Mouse (Mus musculus) macrophage (primary cell): Measurements from ENCODE around the gene Mgat5b. TPM values are rescaled to one million over a fixed set of nuclear protein-coding genes. Genes with fewer than 3 reads are reported as not detected.

Experiments
- H3K27ac ChIP-seq: fragments of 350-480 bp; formaldehyde crosslinking; 2 replicates; pipeline ENCODE4 v1.9.0; 2021
- H3K36me3 ChIP-seq: fragments of 350-480 bp; formaldehyde crosslinking; 2 replicates; pipeline ENCODE4 v1.9.0; 2021; ENCODE audit errors: inconsistent target
- H3K4me3 ChIP-seq: fragments of 350-480 bp; formaldehyde crosslinking; 2 replicates; pipeline ENCODE4 v1.9.0; 2021; ENCODE audit errors: inconsistent target
- H3K79me2 ChIP-seq: fragments of 350-480 bp; formaldehyde crosslinking; 2 replicates; pipeline ENCODE4 v1.9.0; 2021; ENCODE audit errors: inconsistent target
- WGBS: methylation state at CpG from one replicate; pipeline ENCODE4 v1.1.7; 2026; ENCODE audit warnings: inconsistent platforms; ENCODE audit not compliant: missing documents; 5-methylcytosine and 5-hydroxymethylcytosine counted together
- polyA plus RNA-seq: library from polyadenylated mRNA; stranded (reverse); fragments of 250-400 nt; gene quantifications from 3 replicates; pipeline ENCODE4 v1.2.4, GENCODE M21; 2018; ENCODE audit warnings: inconsistent platforms

Gene Mgat5b
- polyA plus RNA-seq, 1 experiment from 2014 or later, result not detected

- Histone ChIP-seq H3K4me3 (no peak overlapping the region), H3K79me2 (no peaks in the 10 kb centered on the region), H3K27ac (no peak overlapping the region), H3K36me3 (no peaks in the 10 kb centered on the region)
- WGBS, result 25% methylated on average over 20 of the region's 20 CpGs
These were observed 21.6 kb downstream of the Mgat5b start for GRCm38 (mm10) chr11:116940088-116940855.

GRCm38 (mm10) chr11:116944346-116944745 lies 25.7 kb downstream of the Mgat5b start:
- H3K36me3 ChIP-seq, result no peaks in the 10 kb centered on the region
- H3K4me3 ChIP-seq, result no peak overlapping the region
- H3K79me2 ChIP-seq, result no peaks in the 10 kb centered on the region
- no peak overlapping the region for H3K27ac ChIP-seq
- WGBS, result 79% methylated on average over 4 of the region's 4 CpGs

DNA sequence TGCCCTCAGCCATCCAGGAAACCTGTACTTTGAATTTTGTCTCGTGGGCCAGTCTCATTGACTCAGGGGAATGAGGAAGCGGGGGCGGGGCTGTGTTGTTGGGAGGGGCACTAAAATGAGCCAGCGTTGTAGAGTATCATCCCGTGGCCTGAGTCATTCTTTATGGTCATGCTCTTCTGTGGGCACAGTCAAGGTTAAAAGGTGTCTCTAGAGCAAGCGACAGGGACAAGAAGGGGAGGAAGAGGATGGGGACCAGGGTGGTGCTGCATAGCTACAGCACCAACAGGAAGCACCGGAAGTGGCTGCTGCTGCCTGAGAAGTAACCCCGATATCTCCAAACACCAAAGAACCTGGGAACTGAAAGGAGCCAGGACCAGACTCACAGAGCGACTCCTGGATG lies 31.2 kb downstream of the Mgat5b start:
- Histone ChIP-seq H3K4me3 (no peak overlapping the region), H3K79me2 (no peaks in the 10 kb centered on the region), H3K36me3 (no peaks in the 10 kb centered on the region), H3K27ac (no peak overlapping the region)
- 5% methylated on average over 8 of the region's 9 CpGs for WGBS

DNA sequence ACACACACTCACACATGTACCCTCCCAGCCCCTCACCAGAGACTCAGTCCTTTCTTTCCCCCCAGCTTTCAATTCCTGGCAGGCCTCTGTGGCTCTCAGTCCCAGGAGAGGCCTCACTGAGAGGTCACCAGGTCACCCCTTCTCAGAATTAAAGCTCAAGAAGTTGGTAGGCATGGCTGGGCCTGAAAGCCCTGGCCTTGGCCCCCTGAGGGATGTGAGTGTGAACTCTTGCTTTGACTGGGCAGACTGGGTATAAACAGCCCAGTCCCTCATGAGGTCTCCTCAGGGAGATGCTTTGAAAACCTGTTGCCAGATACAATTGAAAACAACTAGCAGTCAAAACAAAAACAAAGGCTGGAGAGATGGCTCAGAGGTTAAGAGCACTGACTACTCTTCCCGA lies 32.8 kb downstream of the Mgat5b start:
- Histone ChIP-seq H3K27ac (no peak overlapping the region), H3K79me2 (no peaks in the 10 kb centered on the region), H3K36me3 (no peaks in the 10 kb centered on the region), H3K4me3 (no peak overlapping the region)
- WGBS, result 100% methylated on average over 1 of the region's 1 CpGs

DNA sequence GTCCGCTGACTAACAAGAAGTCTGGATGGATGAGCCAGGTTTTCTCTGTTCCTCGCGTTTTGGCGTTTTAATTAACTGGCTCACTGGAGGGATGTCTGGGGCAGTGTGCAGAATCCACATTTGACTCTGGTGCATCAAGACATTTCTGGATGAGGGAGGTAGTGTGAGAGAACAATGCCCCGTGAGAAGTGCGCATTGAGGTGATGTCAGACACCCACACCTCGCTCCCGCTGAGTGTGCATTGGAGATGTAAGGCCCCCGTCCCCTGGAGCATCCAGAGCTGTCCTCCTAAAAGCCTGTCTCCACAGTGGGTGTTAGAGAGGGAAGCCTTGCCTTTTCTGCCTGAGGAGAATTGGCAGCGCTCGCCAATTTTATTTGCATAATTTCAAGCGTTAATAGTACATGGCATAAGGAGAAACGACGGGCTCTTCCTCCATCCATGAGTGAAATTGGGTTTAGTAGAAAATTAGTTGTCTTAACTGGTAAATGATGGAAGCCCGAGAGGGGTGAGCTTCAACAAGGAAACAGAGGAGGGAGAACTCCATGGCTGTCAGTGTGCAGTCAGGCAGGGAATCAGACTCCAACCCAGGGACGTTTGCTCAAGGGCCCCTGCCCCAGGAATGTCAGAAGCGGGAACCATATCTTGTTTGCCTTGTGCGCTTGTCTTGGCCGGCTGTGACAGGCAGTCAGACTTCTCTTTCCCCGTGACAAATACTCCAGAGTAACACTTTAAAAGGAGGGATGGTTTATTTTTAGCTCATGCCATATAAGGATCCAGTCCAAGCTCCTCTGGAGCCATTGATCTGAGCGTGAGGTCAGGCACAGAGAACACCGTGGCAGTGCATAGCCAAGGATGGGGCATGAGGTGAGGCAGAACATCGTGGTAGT lies 35.8 kb downstream of the Mgat5b start:
- no peak overlapping the region for H3K27ac ChIP-seq
- no peaks in the 10 kb centered on the region for H3K79me2 ChIP-seq
- no peak overlapping the region for H3K4me3 ChIP-seq
- no peaks in the 10 kb centered on the region for H3K36me3 ChIP-seq
- 84% methylated on average over 23 of the region's 23 CpGs for WGBS

DNA sequence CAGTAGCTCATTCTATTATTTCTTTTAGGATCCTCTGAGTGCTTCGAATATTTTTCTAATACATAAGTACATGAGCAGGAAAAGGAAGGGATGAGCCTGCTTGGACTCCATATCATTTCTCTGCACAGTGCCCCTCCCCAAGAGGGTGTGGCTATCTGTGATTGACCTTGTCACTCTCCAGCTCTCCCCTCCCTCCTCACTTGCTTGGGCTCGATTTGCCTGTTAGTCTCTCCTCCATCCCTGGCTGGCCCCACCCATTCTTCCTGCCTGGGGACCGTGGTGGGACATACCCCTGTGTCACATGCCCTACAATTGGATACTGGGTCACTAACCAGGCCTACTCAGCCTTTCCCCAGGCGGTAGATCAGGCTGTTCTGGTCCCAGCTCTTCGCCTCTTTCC lies 39.9 kb downstream of the Mgat5b start:
- WGBS, result 54% methylated on average over 5 of the region's 5 CpGs
- H3K36me3 ChIP-seq, result no peaks in the 10 kb centered on the region

DNA sequence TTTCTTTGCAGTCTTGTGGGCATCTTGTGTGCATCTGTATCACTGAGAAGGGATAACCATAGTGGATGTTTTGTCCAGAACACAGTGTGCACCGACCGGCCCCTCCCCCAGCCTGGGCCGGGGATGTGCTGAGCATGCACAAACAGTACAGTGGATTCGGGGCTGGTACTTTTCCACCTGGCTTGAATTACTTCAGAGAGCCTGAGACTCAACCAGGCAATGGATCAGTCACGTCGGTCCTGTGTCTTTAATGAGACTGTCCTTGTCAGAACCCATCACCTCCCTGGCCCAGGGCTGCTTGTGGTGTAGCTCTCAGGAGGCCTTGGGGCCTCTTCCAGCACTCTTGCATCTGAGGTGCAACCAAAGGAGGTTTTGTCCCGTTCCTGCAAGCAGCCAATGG lies 46.4 kb downstream of the Mgat5b start:
- Histone ChIP-seq H3K36me3 (no peaks in the 10 kb centered on the region), H3K27ac (no peak overlapping the region), H3K79me2 (no peaks in the 10 kb centered on the region), H3K4me3 (no peak overlapping the region)
- 90% methylated on average over 6 of the region's 7 CpGs for WGBS

More for the DNA sequence above, 39.9 kb downstream of the Mgat5b start:
- no peaks in the 10 kb centered on the region for H3K79me2 ChIP-seq
- H3K27ac ChIP-seq, result no peak overlapping the region
- no peak overlapping the region for H3K4me3 ChIP-seq

DNA sequence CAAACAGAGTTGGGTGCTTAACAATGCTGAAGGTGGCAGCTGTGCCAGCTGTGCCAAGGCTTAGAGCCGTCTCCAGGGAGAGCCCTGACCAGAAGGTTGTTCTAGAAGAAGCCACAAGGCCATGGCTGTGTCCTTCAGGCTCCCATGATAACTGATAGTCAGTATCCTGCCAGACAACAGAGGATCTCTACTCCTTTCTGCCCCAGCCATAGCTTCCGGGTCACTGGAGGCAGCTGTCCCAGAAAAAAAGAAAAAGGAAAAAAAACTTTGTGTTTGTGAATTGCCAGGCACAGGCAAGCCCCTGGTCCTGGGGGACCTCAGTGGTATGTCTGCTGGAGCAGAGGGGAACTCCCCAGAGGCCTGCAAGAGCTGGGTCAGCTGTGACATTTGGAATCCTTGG lies 47.3 kb downstream of the Mgat5b start:
- H3K4me3 ChIP-seq, result no peak overlapping the region
- H3K79me2 ChIP-seq, result no peaks in the 10 kb centered on the region
- WGBS, result 86% methylated on average over 2 of the region's 2 CpGs
- no peak overlapping the region for H3K27ac ChIP-seq
- H3K36me3 ChIP-seq, result no peaks in the 10 kb centered on the region

GRCm38 (mm10) chr11:116968586-116968985 lies 49.9 kb downstream of the Mgat5b start:
- no peak overlapping the region for H3K4me3 ChIP-seq
- no peak overlapping the region for H3K27ac ChIP-seq
- no peaks in the 10 kb centered on the region for H3K79me2 ChIP-seq
- 69% methylated on average over 9 of the region's 9 CpGs for WGBS
- no peaks in the 10 kb centered on the region for H3K36me3 ChIP-seq

DNA sequence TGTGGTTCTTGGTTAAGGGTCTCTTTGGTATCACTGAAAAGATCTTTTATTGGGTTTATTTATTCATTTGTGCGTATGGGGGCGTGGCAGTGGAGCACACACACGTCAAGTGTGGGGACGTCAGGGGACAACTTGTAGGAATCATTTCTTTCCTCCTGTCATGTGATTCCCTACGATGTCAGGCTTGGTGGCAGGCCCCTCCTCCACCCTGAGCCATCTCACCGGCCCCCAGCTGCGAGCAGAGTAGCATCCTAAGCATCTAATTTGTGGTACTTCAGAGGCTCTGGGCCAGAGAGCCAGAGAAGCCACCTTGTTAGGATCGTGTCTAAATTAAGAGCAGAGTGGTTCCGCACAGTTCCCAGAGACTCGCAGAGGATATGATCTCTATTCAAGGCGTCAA lies 50.8 kb downstream of the Mgat5b start:
- 78% methylated on average over 11 of the region's 11 CpGs for WGBS
- no peaks in the 10 kb centered on the region for H3K79me2 ChIP-seq
- H3K27ac ChIP-seq, result no peak overlapping the region
- no peaks in the 10 kb centered on the region for H3K36me3 ChIP-seq
- H3K4me3 ChIP-seq, result no peak overlapping the region

- Histone ChIP-seq H3K27ac (no peak overlapping the region), H3K4me3 (no peak overlapping the region), H3K79me2 (no peaks in the 10 kb centered on the region), H3K36me3 (no peaks in the 10 kb centered on the region)
- WGBS, result 89% methylated on average over 4 of the region's 4 CpGs
These were observed 52.2 kb downstream of the Mgat5b start for GRCm38 (mm10) chr11:116970847-116971246.

DNA sequence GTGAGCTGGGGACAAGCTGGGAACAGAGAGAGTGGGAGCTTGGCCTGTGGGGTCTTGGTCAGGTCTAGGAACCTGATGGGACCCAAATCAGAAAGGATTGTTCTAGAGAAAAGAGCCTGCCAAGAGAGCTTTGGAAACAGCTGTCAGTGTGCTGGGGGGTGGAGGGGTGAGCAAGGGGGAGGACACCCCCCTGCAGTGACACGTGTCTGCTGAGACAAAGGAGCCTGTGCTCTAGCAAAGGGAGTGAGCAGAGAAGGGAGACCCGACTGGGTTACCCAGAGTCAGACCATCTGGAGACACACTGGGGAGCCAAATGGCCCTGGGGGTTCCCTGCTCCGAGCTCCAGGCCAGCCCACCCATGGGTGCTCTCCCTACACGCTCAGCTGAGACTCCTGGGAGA lies 54.2 kb downstream of the Mgat5b start:
- no peaks in the 10 kb centered on the region for H3K36me3 ChIP-seq
- H3K79me2 ChIP-seq, result no peaks in the 10 kb centered on the region
- 69% methylated on average over 4 of the region's 4 CpGs for WGBS
- H3K4me3 ChIP-seq, result no peak overlapping the region
- H3K27ac ChIP-seq, result no peak overlapping the region

DNA sequence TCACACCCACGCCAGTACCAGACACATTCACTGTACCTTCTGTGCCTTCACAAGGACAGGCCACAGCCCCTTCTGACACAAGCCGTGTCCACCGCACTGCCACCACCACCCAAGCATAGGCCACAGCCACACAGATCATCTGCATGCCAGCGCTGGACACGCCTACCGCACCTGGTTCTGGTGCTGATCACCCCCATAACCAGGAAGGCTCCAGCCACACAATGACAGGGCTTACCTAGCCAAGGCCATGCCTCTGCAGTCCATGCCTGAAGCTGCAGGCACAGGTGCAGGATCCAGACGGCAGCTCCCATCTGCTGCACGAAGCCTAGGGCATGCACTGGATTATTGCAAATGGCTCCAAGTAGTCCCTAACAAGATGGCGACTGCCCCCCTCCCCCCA lies 54.8 kb downstream of the Mgat5b start:
- Histone ChIP-seq H3K79me2 (no peaks in the 10 kb centered on the region), H3K27ac (no peak overlapping the region), H3K4me3 (no peak overlapping the region), H3K36me3 (no peaks in the 10 kb centered on the region)
- 93% methylated on average over 9 of the region's 9 CpGs for WGBS

DNA sequence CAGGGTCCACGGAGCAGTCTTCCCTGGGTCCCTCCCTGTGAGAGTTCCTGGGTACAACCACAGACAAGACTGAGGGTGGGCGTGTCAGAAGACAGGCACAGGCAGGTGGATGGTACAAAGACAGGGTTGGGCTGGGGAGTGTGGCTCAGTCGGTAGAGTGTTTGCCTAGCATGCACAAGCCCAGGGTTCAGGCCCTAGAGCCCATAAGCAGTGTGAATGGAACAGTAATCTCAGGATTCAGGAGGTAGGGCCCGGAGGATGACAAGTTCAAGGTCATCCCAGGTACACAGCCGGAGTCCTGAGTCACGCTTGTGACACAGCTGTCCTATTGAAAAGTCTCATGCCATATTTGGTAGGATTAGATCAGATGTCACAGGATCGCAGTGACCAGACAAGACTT lies 55.7 kb downstream of the Mgat5b start:
- Histone ChIP-seq H3K79me2 (no peaks in the 10 kb centered on the region), H3K36me3 (no peaks in the 10 kb centered on the region), H3K27ac (no peak overlapping the region), H3K4me3 (no peak overlapping the region)
- WGBS, result 91% methylated on average over 7 of the region's 7 CpGs

DNA sequence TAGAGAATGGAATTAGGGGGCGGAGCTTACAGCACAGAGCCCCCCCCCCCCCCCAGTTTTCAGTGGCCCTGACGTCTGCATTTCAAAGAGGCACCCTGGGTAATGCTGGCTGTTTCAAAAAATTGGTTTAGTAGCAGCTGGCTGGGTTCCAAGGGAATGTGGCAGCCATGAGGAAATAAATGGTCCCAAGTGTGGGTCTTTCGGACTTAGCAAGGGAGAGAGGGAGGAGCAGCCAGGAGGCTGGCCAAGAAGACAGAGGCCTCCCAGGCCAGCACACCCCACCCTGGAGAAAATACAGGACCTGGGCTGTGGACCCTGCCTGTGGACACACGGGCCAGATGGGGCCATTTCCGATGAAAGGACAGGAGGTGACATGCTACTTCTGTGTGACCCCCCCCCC lies 61.6 kb downstream of the Mgat5b start:
- H3K36me3 ChIP-seq, result no peaks in the 10 kb centered on the region
- H3K4me3 ChIP-seq, result no peak overlapping the region
- WGBS, result 35% methylated on average over 5 of the region's 5 CpGs
- H3K27ac ChIP-seq, result no peak overlapping the region
- H3K79me2 ChIP-seq, result no peaks in the 10 kb centered on the region
